Mouse (Mus musculus): Measurements from ENCODE around the gene Aarsd1.

DNA sequence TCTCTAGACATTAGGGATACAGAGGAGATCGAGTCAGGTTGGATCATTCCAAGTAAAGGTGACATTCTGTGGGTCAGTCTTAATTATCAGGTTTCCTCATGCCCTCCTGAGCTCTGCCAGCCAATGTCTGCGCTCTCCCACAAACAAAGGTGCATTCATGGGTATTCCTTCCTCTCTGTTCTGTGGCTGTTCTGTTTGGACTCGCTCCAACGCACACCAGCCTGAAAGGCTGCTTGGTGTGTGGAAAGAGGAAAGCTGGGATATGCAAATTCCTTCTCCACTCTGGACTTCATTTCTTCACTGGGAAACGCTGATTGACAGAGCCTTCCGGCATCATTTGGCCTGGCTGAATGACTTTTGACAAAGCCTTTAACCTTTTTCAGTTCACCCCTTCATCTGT is 37.3 kb upstream of the Aarsd1 start:
- TF ChIP-seq CTCF (IDR thresholded peaks at IDR 0.05; ENCODE audit: insufficient read depth, low read length) (no peak), POLR2A (IDR thresholded peaks at IDR 0.05; ENCODE audit: borderline replicate concordance, extremely low read depth, low read depth, low read length) (no peak)
